Mouse (Mus musculus) heart, embryonic 11.5 days (tissue): ENCODE measurements around the gene Gm12185. TPM values are rescaled to one million over a fixed set of nuclear protein-coding genes. Genes with fewer than 3 reads are reported as not detected.
"Not testable (repeated sequence)": the region's sequence is repeated elsewhere in the genome, so short reads cannot be mapped to it uniquely, and the experiment has no call there.

ENCODE experiments used
- ATAC-seq: fragments of 200-750 bp; cut with Nextera tagmentation; replicated peaks from 2 replicates; pipeline ENCODE4 v1.8.0; 2017; ENCODE audit warnings: moderate library complexity; ENCODE audit not compliant: insufficient number of reproducible peaks, low FRiP score, low TSS enrichment
- H3K27ac ChIP-seq: fragments of 300-500 bp; sonication (generic); 2 replicates; pipeline ENCODE4 v1.5.1; 2014; ENCODE audit warnings: mild to moderate bottlenecking, low read depth, low read length
- H3K27me3 ChIP-seq: fragments of 300-500 bp; sonication (generic); 2 replicates; pipeline ENCODE4 v1.6.1; 2014; ENCODE audit warnings: mild to moderate bottlenecking, low read length, mixed read lengths; ENCODE audit not compliant: control insufficient read depth, insufficient read depth
- H3K36me3 ChIP-seq: fragments of 300-500 bp; sonication (generic); 2 replicates; pipeline ENCODE4 v1.6.1; 2014; ENCODE audit warnings: mild to moderate bottlenecking, low read length, moderate library complexity, mixed read lengths; ENCODE audit not compliant: control insufficient read depth, insufficient read depth
- H3K4me1 ChIP-seq: fragments of 300-500 bp; sonication (generic); 2 replicates; pipeline ENCODE4 v1.6.1; 2014; ENCODE audit warnings: low read length; ENCODE audit not compliant: control insufficient read depth, insufficient read depth
- H3K4me2 ChIP-seq: fragments of 300-500 bp; sonication (generic); 2 replicates; pipeline ENCODE4 v1.6.1; 2014; ENCODE audit warnings: mild to moderate bottlenecking, moderate library complexity
- H3K4me3 ChIP-seq: fragments of 300-500 bp; sonication (generic); 2 replicates; pipeline ENCODE4 v1.5.1; 2014; ENCODE audit warnings: low read depth, low read length
- H3K9ac ChIP-seq: fragments of 300-500 bp; sonication (generic); 2 replicates; pipeline ENCODE4 v1.6.1; 2014; ENCODE audit warnings: mild to moderate bottlenecking, low read depth, low read length, moderate library complexity
- H3K9me3 ChIP-seq: fragments of 300-500 bp; sonication (generic); replicated peaks from 2 replicates; pipeline ENCODE4 v1.6.1; 2016; ENCODE audit warnings: low read length; ENCODE audit not compliant: control insufficient read depth
- WGBS: fragments of 180-500 bp; shearing (Covaris S2); extraction: QIAGEN DNeasy Blood & Tissue Kit; methylation state at CpG from one replicate; pipeline ENCODE4 v1.1.7; 2014; ENCODE audit not compliant: insufficient replicate concordance; 5-methylcytosine and 5-hydroxymethylcytosine counted together
- polyA plus RNA-seq: library from polyadenylated mRNA; unstranded; fragments of >200 nt; fragmentation: Nextera tagmentation; extraction: Ambion mirVana; gene quantifications from 2 replicates; pipeline ENCODE4 v1.2.1, GENCODE M21; 2014

Gm12185 gene
- polyA plus RNA-seq, 1 experiment from 2014 or later: not detected

DNA sequence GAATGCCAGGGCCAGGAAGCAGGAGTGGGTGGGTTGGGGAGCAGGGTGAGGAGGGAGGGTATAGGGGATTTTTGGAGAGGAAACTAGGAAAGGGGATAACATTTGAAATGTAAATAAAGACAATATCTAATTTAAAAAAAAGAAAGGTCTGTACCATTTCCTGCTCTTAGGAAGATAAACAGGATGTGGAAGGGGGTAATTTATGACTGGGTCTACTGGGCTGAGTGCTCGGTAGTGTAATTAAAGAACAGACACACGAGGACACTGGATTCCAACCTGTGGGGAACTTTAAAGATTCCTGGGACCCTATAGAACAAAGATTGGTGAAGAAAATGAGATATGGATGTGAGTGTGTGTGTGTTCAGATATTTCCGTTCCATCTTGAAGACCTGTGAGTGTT, 9.2 kb downstream of the Gm12185 start:
- not testable (repeated sequence) for H3K4me1 ChIP-seq, H3K9me3 ChIP-seq
- WGBS: no CpG with 5 or more reads among the region's 3 CpGs

DNA sequence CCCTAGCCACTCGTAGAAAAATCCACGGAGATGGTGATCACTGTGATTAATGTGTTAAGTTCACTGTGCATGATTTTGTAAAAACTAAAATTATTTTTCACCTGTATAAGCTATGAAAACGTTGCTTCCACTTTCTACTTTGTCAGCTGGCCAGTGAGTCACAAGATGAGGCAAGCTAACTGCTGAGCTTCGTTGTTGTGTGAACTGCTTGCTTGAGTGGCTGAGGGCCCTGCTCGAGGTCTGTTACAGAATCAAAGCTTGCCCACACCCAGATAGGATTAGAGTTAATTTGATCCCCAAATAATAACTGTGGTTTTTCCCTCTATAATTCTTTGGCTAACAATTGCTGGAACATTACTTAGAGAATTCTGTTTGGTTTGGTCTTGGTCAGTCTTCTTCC, 12.0 kb downstream of the Gm12185 start:
- no CpG with 5 or more reads among the region's 5 CpGs for WGBS
- not testable (repeated sequence) for ATAC-seq, H3K4me2 ChIP-seq

More for the DNA sequence above, 9.2 kb downstream of the Gm12185 start:
- H3K4me3 ChIP-seq, H3K36me3 ChIP-seq, H3K27ac ChIP-seq, H3K9ac ChIP-seq, H3K4me2 ChIP-seq, ATAC-seq, H3K27me3 ChIP-seq: not testable (repeated sequence)

DNA sequence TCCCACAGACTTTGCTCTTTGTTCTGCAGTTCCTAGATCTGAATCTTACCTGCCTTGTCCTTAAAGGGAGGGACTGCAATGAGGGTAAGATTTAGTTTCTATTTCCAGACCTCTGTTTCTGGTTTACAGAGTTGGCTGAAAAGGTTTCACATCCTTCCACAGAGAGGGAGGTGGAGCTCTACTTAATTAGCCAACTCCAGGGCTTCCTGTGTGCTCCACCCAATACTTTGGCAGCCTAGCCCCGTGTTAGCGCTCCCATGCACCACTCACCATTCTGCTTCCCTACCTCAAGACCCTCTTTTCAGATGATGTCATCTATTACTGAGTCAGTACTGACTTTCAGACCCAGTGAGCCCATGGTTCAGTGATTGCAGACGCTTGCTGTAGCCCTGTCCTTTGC, 12.8 kb downstream of the Gm12185 start, which contains the start of gene 9930111J21Rik1:
TSS of gene 9930111J21Rik1 (minus strand) at position 148 of the 400 bp plus-strand sequence.
- not testable (repeated sequence) for H3K27ac ChIP-seq, H3K4me2 ChIP-seq, H3K9ac ChIP-seq, H3K36me3 ChIP-seq, H3K4me1 ChIP-seq, H3K9me3 ChIP-seq, H3K4me3 ChIP-seq, ATAC-seq, H3K27me3 ChIP-seq
- WGBS: no CpG with 5 or more reads among the region's 3 CpGs

More for the DNA sequence above, 12.0 kb downstream of the Gm12185 start:
- not testable (repeated sequence) for H3K27ac ChIP-seq, H3K36me3 ChIP-seq, H3K4me3 ChIP-seq, H3K9me3 ChIP-seq, H3K9ac ChIP-seq, H3K4me1 ChIP-seq, H3K27me3 ChIP-seq

DNA sequence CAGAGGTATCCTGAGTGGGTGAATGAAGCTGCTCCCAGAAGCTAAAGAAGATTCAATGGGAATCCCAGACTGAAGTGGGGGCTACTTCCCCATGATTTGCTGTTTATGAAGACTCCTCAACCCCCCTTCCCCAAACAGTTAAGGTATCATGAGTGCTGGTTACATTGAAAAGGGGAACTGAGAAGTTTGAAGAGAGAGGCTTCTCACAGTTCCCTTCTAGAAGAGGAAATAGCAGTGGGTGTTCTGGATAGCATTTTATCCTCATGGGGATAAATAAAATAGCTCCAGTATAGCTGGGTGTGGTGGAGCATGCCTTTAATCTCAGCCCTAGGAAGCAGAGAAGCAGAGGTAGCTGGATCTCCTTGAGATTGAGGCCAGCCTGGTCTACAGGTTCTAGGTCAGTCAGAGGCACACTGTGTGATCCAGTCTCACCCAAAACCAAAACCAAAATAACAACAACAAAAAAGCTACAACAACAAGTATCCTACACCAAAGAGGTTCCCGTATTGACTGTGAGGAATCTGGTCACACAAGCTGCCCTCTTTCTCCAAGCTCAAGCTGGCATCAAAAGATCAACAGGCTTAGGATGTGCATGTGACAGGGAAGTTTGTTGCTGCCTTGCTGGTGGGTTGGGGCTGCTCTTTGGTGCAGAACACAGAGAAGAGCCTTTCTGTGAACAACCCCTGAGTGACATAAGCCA, 13.6 kb downstream of the Gm12185 start, which contains the start of gene Olfr56:
TSS of gene Olfr56 (plus strand) at position 650 of the 700 bp plus-strand sequence.
- H3K27ac ChIP-seq, ATAC-seq, H3K9me3 ChIP-seq, H3K4me1 ChIP-seq, H3K27me3 ChIP-seq, H3K4me2 ChIP-seq, H3K4me3 ChIP-seq, H3K36me3 ChIP-seq, H3K9ac ChIP-seq: not testable (repeated sequence)
- no CpG with 5 or more reads among the region's 1 CpGs for WGBS

DNA sequence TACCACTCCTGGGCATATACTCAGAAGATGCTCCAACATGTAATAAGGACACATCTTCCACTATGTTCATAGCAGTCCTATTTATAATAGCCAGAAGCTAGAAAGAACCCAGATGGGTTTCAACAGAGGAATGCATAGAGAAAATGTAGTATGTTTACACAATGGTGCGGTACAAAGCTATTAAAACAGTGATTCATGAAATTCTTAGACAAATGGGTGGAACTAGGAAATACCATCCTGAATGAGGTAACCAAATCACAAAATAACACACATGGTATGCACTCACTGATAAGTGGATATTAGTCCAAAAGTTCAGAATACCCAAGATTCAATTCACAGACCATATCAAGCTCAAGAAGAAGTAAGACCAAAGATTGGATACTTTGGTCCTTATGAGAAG, 17.3 kb downstream of the Gm12185 start:
- ATAC-seq, H3K9me3 ChIP-seq: not testable (repeated sequence)

DNA sequence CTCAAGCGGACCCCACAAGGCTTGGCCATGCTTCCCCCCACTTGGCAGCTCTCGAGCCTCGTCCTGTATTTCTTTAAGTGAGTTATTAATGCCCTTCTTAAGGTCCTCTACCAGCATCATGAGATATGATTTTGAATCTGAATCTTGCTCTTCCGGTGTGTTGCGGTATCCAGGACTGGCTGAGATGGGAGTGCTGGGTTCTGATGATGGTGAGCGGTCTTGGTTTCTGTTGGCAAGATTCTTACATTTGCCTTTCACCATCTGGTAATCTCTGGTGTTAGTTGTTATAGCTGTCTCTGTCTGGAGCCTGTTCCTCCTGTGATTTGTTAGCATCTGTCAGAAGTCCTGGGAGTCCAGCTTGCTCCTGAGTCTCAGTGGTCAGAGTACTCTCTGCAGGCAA, 45.9 kb downstream of the Gm12185 start, which contains the start of gene Psme2b:
TSS of gene Psme2b (minus strand) at position 101 of the 400 bp plus-strand sequence.
- H3K4me3 ChIP-seq, H3K27ac ChIP-seq, H3K9ac ChIP-seq, H3K36me3 ChIP-seq, H3K27me3 ChIP-seq, H3K4me1 ChIP-seq, ATAC-seq, H3K9me3 ChIP-seq, H3K4me2 ChIP-seq: not testable (repeated sequence)
- 83% methylated on average over 6 of the region's 6 CpGs for WGBS

More for the DNA sequence above, 17.3 kb downstream of the Gm12185 start:
- not testable (repeated sequence) for H3K36me3 ChIP-seq, H3K4me1 ChIP-seq, H3K27ac ChIP-seq, H3K4me3 ChIP-seq, H3K9ac ChIP-seq, H3K27me3 ChIP-seq, H3K4me2 ChIP-seq
- no CpG with 5 or more reads among the region's 1 CpGs for WGBS

DNA sequence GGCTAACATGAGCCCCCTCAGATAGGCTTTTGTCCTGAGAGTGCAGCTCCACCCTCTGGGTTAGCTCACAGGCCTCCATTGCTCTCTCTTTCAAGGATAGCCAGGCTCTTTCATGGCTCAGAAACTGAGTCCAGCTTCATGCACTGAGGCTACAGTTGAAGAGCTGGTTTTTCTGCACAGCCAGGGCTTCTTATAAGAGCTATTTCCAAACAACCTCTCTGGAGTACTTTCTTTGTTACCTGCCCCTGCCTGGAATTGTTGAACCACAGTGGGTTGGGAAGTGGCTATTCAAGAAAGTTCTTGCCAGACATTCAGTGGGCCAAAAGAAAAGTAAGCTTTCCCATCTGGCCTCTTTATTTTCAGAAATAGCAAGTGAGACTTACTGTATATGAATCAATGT, 52.7 kb downstream of the Gm12185 start:
- H3K36me3 ChIP-seq, H3K4me2 ChIP-seq, H3K4me1 ChIP-seq, H3K27ac ChIP-seq, ATAC-seq, H3K27me3 ChIP-seq, H3K4me3 ChIP-seq, H3K9me3 ChIP-seq, H3K9ac ChIP-seq: not testable (repeated sequence)

DNA sequence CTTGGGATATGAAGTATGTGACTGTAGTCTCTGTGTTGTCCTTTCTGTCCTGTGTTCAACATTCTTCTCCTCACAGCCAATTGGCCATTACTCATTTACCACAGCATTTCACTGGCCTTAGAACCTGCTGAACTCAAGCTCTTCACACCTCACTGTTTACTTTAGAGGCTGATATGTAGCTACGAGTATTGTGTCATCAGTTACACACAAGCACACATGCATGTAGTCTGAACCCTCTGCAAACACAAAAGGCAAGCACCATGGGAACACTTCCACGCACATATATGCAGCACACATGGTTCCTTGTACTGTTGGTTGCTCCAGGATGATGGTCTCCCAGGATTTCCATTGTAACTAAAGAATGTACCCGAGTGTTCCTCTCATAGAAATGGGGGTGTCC, 56.7 kb downstream of the Gm12185 start:
- WGBS: no CpG with 5 or more reads among the region's 3 CpGs
- not testable (repeated sequence) for H3K4me2 ChIP-seq, H3K27me3 ChIP-seq, H3K36me3 ChIP-seq, ATAC-seq, H3K4me3 ChIP-seq, H3K9ac ChIP-seq, H3K9me3 ChIP-seq, H3K27ac ChIP-seq, H3K4me1 ChIP-seq

DNA sequence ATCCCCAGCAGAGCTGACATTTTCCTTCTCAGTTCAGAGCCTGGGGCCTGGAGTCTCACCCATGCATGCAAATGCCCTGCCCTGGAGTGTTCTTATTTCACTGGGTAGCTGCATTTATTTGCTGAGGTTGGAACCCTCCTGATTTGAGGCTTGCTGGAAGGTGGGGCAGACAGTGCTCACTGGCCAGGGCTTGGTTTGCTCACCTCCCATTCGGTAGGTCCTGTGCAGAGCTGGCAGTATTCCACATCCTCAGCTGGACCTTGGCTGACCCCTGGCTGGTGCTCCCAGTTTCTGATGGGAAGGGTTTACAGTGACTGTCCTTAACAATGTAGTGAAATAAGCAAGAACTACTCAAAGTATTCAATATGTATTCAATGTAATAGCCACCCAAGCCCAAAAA, 58.1 kb downstream of the Gm12185 start:
- 58% methylated on average over 1 of the region's 1 CpGs for WGBS
- not testable (repeated sequence) for H3K9ac ChIP-seq, H3K4me3 ChIP-seq, H3K9me3 ChIP-seq, H3K27me3 ChIP-seq, H3K27ac ChIP-seq, H3K36me3 ChIP-seq, H3K4me1 ChIP-seq, ATAC-seq, H3K4me2 ChIP-seq
